Mouse (Mus musculus): ENCODE measurements at regions not wholly inside any gene's neighbourhood (a gene's known extent, or its start where the extent isn't known, plus 50 kb on each side); places are given as distances from the start of the nearest gene placed in this dataset.

DNA sequence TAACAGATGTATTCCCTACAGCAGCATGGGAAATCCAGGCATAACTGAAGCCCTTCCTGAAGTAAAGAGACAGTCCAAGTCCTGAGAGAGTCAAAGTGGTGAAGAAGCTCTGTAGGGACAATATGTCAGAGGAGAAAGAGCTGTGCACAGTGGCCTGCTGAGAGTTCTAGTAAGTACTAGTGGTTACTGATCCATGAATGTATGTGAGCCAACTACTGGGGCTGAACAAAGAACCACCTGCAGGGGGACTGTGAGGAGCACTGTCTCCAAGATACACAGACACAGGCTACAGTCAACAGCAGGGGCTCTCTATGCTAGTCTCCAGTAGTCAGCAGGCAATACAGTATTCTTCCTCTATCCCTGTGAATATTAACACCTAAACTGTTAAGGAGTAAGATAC lies 785.9 kb upstream of the Tenm2 start:
- TF ChIP-seq CTCF (IDR thresholded peaks at IDR 0.05; ENCODE audit: low read depth) (no peak), EP300 (IDR thresholded peaks at IDR 0.05; ENCODE audit: low read depth) (no peak)
